Mouse (Mus musculus): ENCODE results near the gene Efcab12.

DNA sequence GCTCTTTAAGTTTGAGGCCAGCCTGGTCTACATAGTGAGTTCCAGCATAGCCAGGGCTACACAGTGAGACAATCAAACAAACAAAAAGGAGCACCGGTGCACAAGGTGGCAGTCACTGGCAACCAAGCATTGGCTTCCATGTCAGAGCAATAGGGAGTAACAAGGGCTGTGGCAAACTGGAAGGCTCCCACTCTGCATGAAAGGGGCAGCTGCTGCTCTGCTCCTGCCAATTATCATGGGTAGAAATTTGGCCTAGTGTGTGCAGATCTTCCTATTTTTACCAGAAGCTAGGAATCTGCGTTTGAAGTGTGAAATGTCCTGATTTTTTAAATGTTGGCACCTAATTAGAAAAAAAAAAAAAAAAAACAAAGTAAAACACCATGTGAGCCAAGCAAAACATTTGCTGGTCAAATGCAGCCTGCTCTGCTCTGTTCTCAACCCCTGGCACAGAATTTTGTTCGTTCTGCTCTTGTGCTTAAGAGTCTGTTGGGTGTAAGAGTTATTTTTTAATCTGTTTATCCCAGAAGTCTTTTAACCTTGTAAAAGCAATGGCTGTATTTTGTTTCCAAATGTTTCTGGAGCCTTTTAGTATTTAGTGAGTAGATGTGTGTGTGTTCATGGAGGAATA lies 17.6 kb upstream of the Efcab12 start:
- no peak for TF ChIP-seq CTCF (IDR thresholded peaks at IDR 0.05; ENCODE audit: low read depth, low read length)
- no peak for TF ChIP-seq GATA1 (IDR thresholded peaks at IDR 0.05; ENCODE audit: borderline replicate concordance, low read length)
- no peak for TF ChIP-seq TAL1 (conservative IDR thresholded peaks at IDR 0.05; ENCODE audit: low read depth, low read length)
- no peak for TF ChIP-seq POLR2AphosphoS5 (IDR thresholded peaks at IDR 0.05; ENCODE audit: insufficient replicate concordance, low read depth, low read length)
